Mouse (Mus musculus) small intestine, adult 2 months (tissue): ENCODE measurements around the gene Vmp1.

Experiments
- CTCF ChIP-seq: fragments of 200-500 bp; IDR thresholded peaks from 2 replicates; pipeline ENCODE4 v1.5.1; 2012; ENCODE audit warnings: low read depth, mild to moderate bottlenecking, control low read depth, inconsistent platforms, low read length, moderate library complexity, mixed read lengths; ENCODE audit not compliant: insufficient replicate concordance, insufficient read length; ENCODE audit errors: extremely low read depth
- POLR2A ChIP-seq: fragments of 200-500 bp; IDR thresholded peaks from 2 replicates; pipeline ENCODE4 v1.6.1; 2012; ENCODE audit warnings: low read depth, mild to moderate bottlenecking, control low read depth, inconsistent platforms, low read length, moderate library complexity

DNA sequence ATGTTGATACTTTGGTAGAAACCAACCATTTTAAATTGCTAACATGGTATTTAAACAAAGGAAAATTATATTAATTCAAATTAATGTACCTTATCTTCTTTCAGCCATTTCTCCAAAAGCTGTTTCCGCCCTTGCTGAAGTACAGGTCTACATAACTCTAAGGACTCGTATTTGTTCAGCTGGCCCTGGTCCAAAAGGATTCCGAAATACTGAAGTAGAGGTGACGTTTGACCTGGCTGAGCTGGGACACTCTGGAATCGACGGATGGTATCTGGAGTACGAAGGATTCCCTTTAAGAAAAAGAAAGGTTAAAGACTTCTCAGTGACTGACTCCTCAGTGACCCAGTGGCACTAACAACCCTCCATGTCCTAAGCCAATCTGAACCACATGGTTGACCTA, 41.3 kb upstream of the Vmp1 start:
- TF ChIP-seq POLR2A (no peak), CTCF (no peak)
